Mouse (Mus musculus) embryonic fibroblast, embryonic 13.5 days (primary cell): Measurements from ENCODE around the gene 1110002E22Rik. TPM values are rescaled to one million over a fixed set of nuclear protein-coding genes. Genes with fewer than 3 reads are reported as not detected.

Source experiments
- H3K27ac ChIP-seq: 2 replicates; pipeline ENCODE4 v1.5.1; 2012; ENCODE audit warnings: low read length, control low read depth, inconsistent platforms; ENCODE audit not compliant: insufficient read depth
- H3K4me1 ChIP-seq: 2 replicates; pipeline ENCODE4 v1.6.1; 2011; ENCODE audit warnings: low read length; ENCODE audit not compliant: control insufficient read depth, insufficient read depth
- H3K4me3 ChIP-seq: 2 replicates; pipeline ENCODE4 v1.5.1; 2011; ENCODE audit warnings: mild to moderate bottlenecking, control low read depth, low read length; ENCODE audit not compliant: insufficient read depth
- CTCF ChIP-seq: IDR thresholded peaks from 2 replicates; pipeline ENCODE4 v1.5.1; 2011; ENCODE audit warnings: mild to moderate bottlenecking, control low read depth, low read length, moderate library complexity, borderline replicate concordance; ENCODE audit not compliant: insufficient read depth
- POLR2A ChIP-seq: IDR thresholded peaks from 2 replicates; pipeline ENCODE4 v1.6.1; 2011; ENCODE audit warnings: low read depth, mild to moderate bottlenecking, control low read depth, low read length, moderate library complexity
- polyA plus RNA-seq: library from polyadenylated mRNA; stranded (reverse); fragments of >200 nt; gene quantifications from 2 replicates; pipeline ENCODE4 v1.2.4, GENCODE M21; 2011; ENCODE audit warnings: low read depth; ENCODE audit not compliant: missing spikeins, insufficient read length

Gene 1110002E22Rik
- polyA plus RNA-seq, 1 experiment: 0.09 TPM

- H3K4me3 ChIP-seq: no peak overlapping the region
- H3K4me1 ChIP-seq: no peaks in the 10 kb centered on the region
- H3K27ac ChIP-seq: no peak overlapping the region
- TF ChIP-seq CTCF: no peak
- no peak for TF ChIP-seq POLR2A
These were observed 23.9 kb upstream of the 1110002E22Rik start for GRCm38 (mm10) chr3:138040938-138041337.

GRCm38 (mm10) chr3:138041591-138042301 is 23.1 kb upstream of the 1110002E22Rik start:
- H3K4me1 ChIP-seq: no peaks in the 10 kb centered on the region
- TF ChIP-seq POLR2A: no peak
- no peak for TF ChIP-seq CTCF

GRCm38 (mm10) chr3:138043316-138043715 is 21.5 kb upstream of the 1110002E22Rik start:
- Histone ChIP-seq H3K27ac (no peak overlapping the region), H3K4me1 (no peaks in the 10 kb centered on the region), H3K4me3 (no peak overlapping the region)
- TF ChIP-seq CTCF (no peak), POLR2A (no peak)

More at GRCm38 (mm10) chr3:138041591-138042301, 23.1 kb upstream of the 1110002E22Rik start:
- Histone ChIP-seq H3K4me3 (no peak overlapping the region), H3K27ac (no peak overlapping the region)

- H3K27ac ChIP-seq: no peak overlapping the region
- peaks cover 2% of the 10 kb centered on the region; the same call in 1 of the 2 replicates for H3K4me1 ChIP-seq
- no peak overlapping the region for H3K4me3 ChIP-seq
- no peak for TF ChIP-seq POLR2A
- no peak for TF ChIP-seq CTCF
These were observed 15.3 kb upstream of the 1110002E22Rik start for GRCm38 (mm10) chr3:138049555-138049954.

GRCm38 (mm10) chr3:138050772-138051171 is 14.1 kb upstream of the 1110002E22Rik start:
- TF ChIP-seq POLR2A (no peak), CTCF (no peak)
- Histone ChIP-seq H3K27ac (no peak overlapping the region), H3K4me3 (no peak overlapping the region), H3K4me1 (peaks cover 2% of the 10 kb centered on the region; the same call in 1 of the 2 replicates)

- Histone ChIP-seq H3K4me1 (peaks cover 2% of the 10 kb centered on the region; the same call in 1 of the 2 replicates), H3K4me3 (no peak overlapping the region), H3K27ac (no peak overlapping the region)
- TF ChIP-seq CTCF: no peak
- no peak for TF ChIP-seq POLR2A
These were observed 13.4 kb upstream of the 1110002E22Rik start for GRCm38 (mm10) chr3:138051431-138051830.

- H3K4me3 ChIP-seq: no peak overlapping the region
- peaks cover 2% of the 10 kb centered on the region; the same call in 1 of the 2 replicates for H3K4me1 ChIP-seq
- TF ChIP-seq CTCF: no peak
- TF ChIP-seq POLR2A: 0 out of 2 replicates have a peak, but pooled peaks have one; percentile 23
- peak overlapping the region; percentile 85 for H3K27ac ChIP-seq
These were observed 10.9 kb upstream of the 1110002E22Rik start for GRCm38 (mm10) chr3:138053969-138054368.

- Histone ChIP-seq H3K4me3 (no peak overlapping the region), H3K27ac (no peak overlapping the region), H3K4me1 (peaks cover 7% of the 10 kb centered on the region)
- TF ChIP-seq CTCF (no peak), POLR2A (no peak)
These were observed 7.9 kb upstream of the 1110002E22Rik start for GRCm38 (mm10) chr3:138056976-138057375.

- H3K4me3 ChIP-seq: no peak overlapping the region
- H3K4me1 ChIP-seq: peaks cover 7% of the 10 kb centered on the region
- TF ChIP-seq POLR2A: no peak
- TF ChIP-seq CTCF: no peak
- H3K27ac ChIP-seq: no peak overlapping the region
These were observed 6.6 kb upstream of the 1110002E22Rik start for GRCm38 (mm10) chr3:138058226-138058625.

- Histone ChIP-seq H3K27ac (peak overlapping the region; percentile 8; the same call in 1 of the 2 replicates), H3K4me3 (no peak overlapping the region), H3K4me1 (peaks cover 5% of the 10 kb centered on the region; the same call in 1 of the 2 replicates)
- no peak for TF ChIP-seq POLR2A
- no peak for TF ChIP-seq CTCF
These were observed 4.4 kb upstream of the 1110002E22Rik start for GRCm38 (mm10) chr3:138060429-138060828.
